15 mouse cellular contexts compared by ENCODE assay signal in genomic region chr2:125809551-125809950, GRCm38 (mm10). TPM values are rescaled to one million over a fixed set of nuclear protein-coding genes. Genes with fewer than 3 reads are reported as not detected.
A peak's percentile ranks its signal among the peaks of the same experiment; 100 is the strongest.
DNase-seq lines count a peak whose midpoint lies in the region; ATAC-seq lines count a peak whose summit lies in the region.
"Had no signal": no experiment of that assay in that cellular context is flagged by ENCODE, and none has a peak within 500 bp of the region (broad histone marks: within the 10 kb centered on the region; RNA-seq: fewer than 3 reads in every experiment).

No protein-coding gene starts in this region.

- intact Hi-C loops in heart, postnatal 14 days (cut with DNase I), result no loop called here

- no peak for ATAC-seq in forebrain, embryonic 14.5 days
- ATAC-seq: Patski had no signal

- H3K27ac ChIP-seq in forebrain, embryonic 14.5 days (ENCODE audit: low read depth, low read length), result no peak overlapping the region
- H3K27ac ChIP-seq: forebrain, embryonic 10.5 days had no signal

- H3K36me3 ChIP-seq in forebrain, embryonic 14.5 days (ENCODE audit: control insufficient read depth, insufficient read depth, low read length), result no peaks in the 10 kb centered on the region
- H3K36me3 ChIP-seq: forebrain, embryonic 10.5 days had no signal

- H3K9me3 ChIP-seq in forebrain, embryonic 14.5 days (replicated peaks; ENCODE audit: control insufficient read depth, low read length), result no peaks in the 10 kb centered on the region

- H3K4me3 ChIP-seq in forebrain, embryonic 14.5 days (ENCODE audit: low read depth, low read length), result no peak overlapping the region
- H3K4me3 ChIP-seq: forebrain, embryonic 10.5 days had no signal

- no peak overlapping the region for H3K4me2 ChIP-seq in forebrain, embryonic 14.5 days (ENCODE audit: low read length)

- WGBS in forebrain, embryonic 14.5 days, result 54% methylated on average over 7 of the region's 7 CpGs

- no peak overlapping the region for H3K9ac ChIP-seq in forebrain, embryonic 14.5 days (ENCODE audit: low read length)

- peak; percentile 68 for DNase-seq in right cerebral cortex, adult 18-20 months
- DNase-seq in right cerebral cortex, postnatal 4 days, result no peak
- peak; percentile 10 to 14 for DNase-seq in frontal cortex, postnatal 14 days (ENCODE audit: low spot score in 2 of 2)
- peak; percentile 53 to 58 for DNase-seq in left cerebral cortex, adult 18-20 months (ENCODE audit: low spot score in 2 of 2)
- peak; percentile 25 to 50 for DNase-seq in right cerebral cortex, postnatal 36 days (ENCODE audit: low spot score in 2 of 2)
- DNase-seq in cerebellum, adult 18-20 months, result no peak
- DNase-seq in forebrain, embryonic 14.5 days (ENCODE audit: low spot score), result no peak
- no peak for DNase-seq in heart, postnatal 14 days
- DNase-seq: adrenal gland, postnatal 10 days; gastrocnemius, postnatal 36 days; kidney, postnatal 10 days; lung, postnatal 4 days had no signal

- H3K4me1 ChIP-seq in forebrain, embryonic 14.5 days (ENCODE audit: control insufficient read depth, insufficient read depth, low read length), result no peaks in the 10 kb centered on the region

- no peaks in the 10 kb centered on the region for H3K27me3 ChIP-seq in forebrain, embryonic 14.5 days (replicated peaks; ENCODE audit: control insufficient read depth, insufficient read depth, low read length)
- H3K27me3 ChIP-seq: CH12.LX had no signal

RNA-seq across cellular contexts. Expression of gene Secisbp2l, which starts 26.9 kb away (rescaled TPM):
- total RNA-seq in left cerebral cortex, adult 18-20 months (2021), result 10 to 100 TPM; 90.8 to 92.5 TPM
- 25.1 and 32.0 TPM in 2 replicates for polyA plus RNA-seq in forebrain, embryonic 14.5 days (2014; fragmentation: Nextera tagmentation; extraction: Ambion mirVana)
- 10 to 100 TPM; 30.3 to 32.8 TPM for total RNA-seq in heart, postnatal 14 days (2021)

RNA-seq across cellular contexts. Expression of gene Galk2, which starts 49.4 kb away (rescaled TPM):
- 10 to 100 TPM; 28.4 to 29.0 TPM for total RNA-seq in left cerebral cortex, adult 18-20 months (2021)
- polyA plus RNA-seq in forebrain, embryonic 14.5 days (2014; fragmentation: Nextera tagmentation; extraction: Ambion mirVana), result 29.8 and 32.8 TPM in 2 replicates
- 10 to 100 TPM; 12.0 to 14.0 TPM for total RNA-seq in heart, postnatal 14 days (2021)

RNA-seq across cellular contexts. Expression of gene Cops2, which starts 49.4 kb away (rescaled TPM):
- 100 to 1,000 TPM; 102 TPM for total RNA-seq in left cerebral cortex, adult 18-20 months (2021)
- polyA plus RNA-seq in forebrain, embryonic 14.5 days (2014; fragmentation: Nextera tagmentation; extraction: Ambion mirVana), result 77.2 and 81.0 TPM in 2 replicates
- total RNA-seq in heart, postnatal 14 days (2021), result 10 to 100 TPM; 74.7 to 90.3 TPM

Comparison
In these comparisons a context has a peak if more than half of its experiments do, and no peak if none do; other contexts are left out.
1. DNase-seq: peak in right cerebral cortex, adult 18-20 months (single experiment), frontal cortex, postnatal 14 days (2 of 2), left cerebral cortex, adult 18-20 months (2 of 2) and right cerebral cortex, postnatal 36 days (2 of 2); none in right cerebral cortex, postnatal 4 days (single experiment), cerebellum, adult 18-20 months (0 of 2), forebrain, embryonic 14.5 days (single experiment) and heart, postnatal 14 days (0 of 2).